Mouse (Mus musculus): ENCODE measurements at regions not wholly inside any gene's neighbourhood (a gene's known extent, or its start where the extent isn't known, plus 50 kb on each side); places are given as distances from the start of the nearest gene placed in this dataset.

GRCm38 (mm10) chr6:134342796-134343605 lies 53.1 kb upstream of the Bcl2l14 start:
- H3K79me2 ChIP-seq (ENCODE audit: control insufficient read depth, insufficient read depth, low read length, poor library complexity), result no peaks in the 10 kb centered on the region
- no peak for DNase-seq (ENCODE audit: low read depth, low spot score)
- H3K4me3 ChIP-seq (ENCODE audit: control insufficient read depth in 1 of 2, insufficient read depth in 1 of 2, low read depth in 2 of 2, low read length in 2 of 2), result no peak overlapping the region
- H3K27me3 ChIP-seq (ENCODE audit: control insufficient read depth in 1 of 2, insufficient read depth in 2 of 2, low read length in 2 of 2), result peaks cover 1 to 2% of the 10 kb centered on the region in 2 experiments; a peak in 1 of 4 replicates
- no peaks in the 10 kb centered on the region; a peak in 1 of 4 replicates for H3K4me1 ChIP-seq (ENCODE audit: control insufficient read depth in 1 of 2, insufficient read depth in 2 of 2, low read length in 2 of 2)
- no peak overlapping the region for H3K9ac ChIP-seq (ENCODE audit: control insufficient read depth, low read depth, low read length, poor library complexity, severe bottlenecking)
- no peaks in the 10 kb centered on the region for H3K36me3 ChIP-seq (ENCODE audit: control insufficient read depth in 1 of 2, insufficient read depth in 2 of 2, low read length in 2 of 2)
- TF ChIP-seq EP300 (IDR thresholded peaks at IDR 0.05; ENCODE audit: low read depth in 1 of 2, low read length in 2 of 2) (no peak), MYC (IDR thresholded peaks at IDR 0.05; ENCODE audit: low read depth, low read length) (no peak), POLR2AphosphoS2 (IDR thresholded peaks at IDR 0.05; ENCODE audit: low read length) (no peak), MEF2A (IDR thresholded peaks at IDR 0.05; ENCODE audit: extremely low read depth, insufficient replicate concordance, low read depth, low read length, poor library complexity, severe bottlenecking) (no peak), MAX (IDR thresholded peaks at IDR 0.05; ENCODE audit: low read length) (no peak), ETS1 (IDR thresholded peaks at IDR 0.05; ENCODE audit: low read depth, low read length) (no peak), KAT2A (conservative IDR thresholded peaks at IDR 0.05; ENCODE audit: low read depth, low read length) (no peak), E2F4 (IDR thresholded peaks at IDR 0.05; ENCODE audit: borderline replicate concordance, low read depth, low read length) (no peak), ZC3H11A (IDR thresholded peaks at IDR 0.05; ENCODE audit: low read depth, low read length) (no peak), GABPA (IDR thresholded peaks at IDR 0.05; ENCODE audit: low read depth, low read length) (no peak), SMC3 (IDR thresholded peaks at IDR 0.05; ENCODE audit: low read depth, low read length) (no peak), RAD21 (IDR thresholded peaks at IDR 0.05; ENCODE audit: low read depth, low read length) (no peak), CHD1 (IDR thresholded peaks at IDR 0.05; ENCODE audit: low read depth, low read length) (no peak), TBP (IDR thresholded peaks at IDR 0.05; ENCODE audit: low read depth, low read length) (no peak), MXI1 (IDR thresholded peaks at IDR 0.05; ENCODE audit: low read depth, low read length) (no peak), TAL1 (IDR thresholded peaks at IDR 0.05; ENCODE audit: low read length) (no peak), CHD2 (IDR thresholded peaks at IDR 0.05; ENCODE audit: low read length) (no peak)
- H3K27ac ChIP-seq (ENCODE audit: control insufficient read depth, low read depth, low read length), result no peak overlapping the region
- no peaks in the 10 kb centered on the region for H3K9me3 ChIP-seq (replicated peaks; ENCODE audit: insufficient read depth, low read length)

GRCm38 (mm10) chr6:134343606-134343901 lies 52.6 kb upstream of the Bcl2l14 start:
- Histone ChIP-seq H3K4me1 (ENCODE audit: control insufficient read depth in 1 of 2, insufficient read depth in 2 of 2, low read length in 2 of 2) (no peaks in the 10 kb centered on the region; a peak in 1 of 4 replicates), H3K9ac (ENCODE audit: control insufficient read depth, low read depth, low read length, poor library complexity, severe bottlenecking) (no peak overlapping the region), H3K36me3 (ENCODE audit: control insufficient read depth in 1 of 2, insufficient read depth in 2 of 2, low read length in 2 of 2) (no peaks in the 10 kb centered on the region), H3K4me3 (ENCODE audit: control insufficient read depth in 1 of 2, insufficient read depth in 1 of 2, low read depth in 2 of 2, low read length in 2 of 2) (no peak overlapping the region), H3K9me3 (replicated peaks; ENCODE audit: insufficient read depth, low read length) (no peaks in the 10 kb centered on the region), H3K79me2 (ENCODE audit: control insufficient read depth, insufficient read depth, low read length, poor library complexity) (no peaks in the 10 kb centered on the region), H3K27me3 (ENCODE audit: control insufficient read depth in 1 of 2, insufficient read depth in 2 of 2, low read length in 2 of 2) (peaks cover 1 to 2% of the 10 kb centered on the region in 2 experiments; a peak in 1 of 4 replicates), H3K27ac (ENCODE audit: control insufficient read depth, low read depth, low read length) (no peak overlapping the region)
- TF ChIP-seq MAZ (IDR thresholded peaks at IDR 0.05; ENCODE audit: low read depth, low read length), result no peak
- TF ChIP-seq GABPA (IDR thresholded peaks at IDR 0.05; ENCODE audit: low read depth, low read length), result no peak
- no peak for TF ChIP-seq ZKSCAN1 (IDR thresholded peaks at IDR 0.05; ENCODE audit: low read depth, low read length)
- TF ChIP-seq MEF2A (IDR thresholded peaks at IDR 0.05; ENCODE audit: extremely low read depth, insufficient replicate concordance, low read depth, low read length, poor library complexity, severe bottlenecking), result no peak
- no peak for TF ChIP-seq SIN3A (IDR thresholded peaks at IDR 0.05; ENCODE audit: low read length)
- TF ChIP-seq ZMIZ1 (IDR thresholded peaks at IDR 0.05; ENCODE audit: low read depth, low read length), result no peak
- no peak for TF ChIP-seq RCOR1 (IDR thresholded peaks at IDR 0.05; ENCODE audit: low read depth, low read length)
- TF ChIP-seq EP300 (IDR thresholded peaks at IDR 0.05; ENCODE audit: low read depth in 1 of 2, low read length in 2 of 2), result no peak
- no peak for TF ChIP-seq ZNF384 (IDR thresholded peaks at IDR 0.05; ENCODE audit: low read depth, low read length)
- TF ChIP-seq POLR2AphosphoS5 (IDR thresholded peaks at IDR 0.05; ENCODE audit: borderline replicate concordance, low read depth, low read length), result no peak
- TF ChIP-seq ELF1 (IDR thresholded peaks at IDR 0.05; ENCODE audit: low read depth, low read length), result no peak
- no peak for TF ChIP-seq MAFK (IDR thresholded peaks at IDR 0.05; ENCODE audit: borderline replicate concordance, low read depth, low read length)
- no peak for TF ChIP-seq CHD1 (IDR thresholded peaks at IDR 0.05; ENCODE audit: low read depth, low read length)
- no peak for TF ChIP-seq E2F4 (IDR thresholded peaks at IDR 0.05; ENCODE audit: borderline replicate concordance, low read depth, low read length)
- TF ChIP-seq MXI1 (IDR thresholded peaks at IDR 0.05; ENCODE audit: low read depth, low read length), result no peak
- TF ChIP-seq POLR2A (IDR thresholded peaks at IDR 0.05; ENCODE audit: control insufficient read depth in 1 of 2, insufficient read depth in 1 of 2, low read depth in 1 of 2, low read length in 2 of 2, poor library complexity in 1 of 2), result no peak
- no peak for DNase-seq (ENCODE audit: low read depth, low spot score)

Measured in MEL (cell line).